Mouse (Mus musculus) CH12.LX (cell line): Measurements from ENCODE around the gene Dclk3. TPM values are rescaled to one million over a fixed set of nuclear protein-coding genes. Genes with fewer than 3 reads are reported as not detected.

ENCODE experiments used
- DNase-seq: peaks from one replicate; pipeline ENCODE4 v3.0.0-alpha.2; 2013; ENCODE audit errors: extremely low read depth
- H3K27ac ChIP-seq: 2 replicates; pipeline ENCODE4 v1.5.1; 2012; ENCODE audit warnings: low read depth, mild to moderate bottlenecking, control low read depth, moderate library complexity; ENCODE audit not compliant: insufficient read depth
- H3K27me3 ChIP-seq: replicated peaks from 2 replicates; pipeline ENCODE3; 2012; ENCODE audit warnings: inconsistent platforms
- H3K36me3 ChIP-seq, 2 experiments: replicated peaks in 1 of 2; 2 replicates each; pipeline versions ENCODE3 to v1.6.1; 2012; ENCODE audit warnings: inconsistent platforms in 1 of 2, low read length in 1 of 2, mild to moderate bottlenecking in 1 of 2, mixed read lengths in 1 of 2, moderate library complexity in 1 of 2; ENCODE audit not compliant: control insufficient read depth in 1 of 2, insufficient read depth in 1 of 2
- H3K4me1 ChIP-seq, 2 experiments: 2 replicates each; pipeline ENCODE4 v1.6.1; 2012; ENCODE audit warnings: inconsistent platforms in 1 of 2, moderate library complexity in 1 of 2; ENCODE audit not compliant: insufficient read depth in 2 of 2, control insufficient read depth in 1 of 2
- H3K4me2 ChIP-seq: 2 replicates; pipeline ENCODE4 v1.6.1; 2012; ENCODE audit warnings: low read depth, mild to moderate bottlenecking, control low read depth; ENCODE audit not compliant: poor library complexity, insufficient read depth, severe bottlenecking
- H3K4me3 ChIP-seq, 3 experiments: fragments of 150-350 bp in 1 of 3; sonication (generic) in 1 of 3; replicated peaks in 1 of 3; 2 replicates each; pipeline versions ENCODE3 to v1.5.1; 2011 to 2012; ENCODE audit warnings: low read depth in 2 of 3, low read length in 2 of 3, mild to moderate bottlenecking in 2 of 3, moderate library complexity in 2 of 3, control low read depth in 1 of 3, improper control_type of control experiment in 1 of 3, inconsistent platforms in 1 of 3, mixed read lengths in 1 of 3; ENCODE audit not compliant: poor library complexity in 1 of 3
- H3K79me2 ChIP-seq: replicated peaks from 2 replicates; pipeline ENCODE4 v1.6.1; 2012; ENCODE audit warnings: mild to moderate bottlenecking, moderate library complexity; ENCODE audit not compliant: control insufficient read depth, poor library complexity, insufficient read depth, severe bottlenecking; ENCODE audit errors: extremely low read depth
- H3K9ac ChIP-seq: 2 replicates; pipeline ENCODE4 v1.6.1; 2012; ENCODE audit warnings: low read depth, mild to moderate bottlenecking, control low read depth, moderate library complexity; ENCODE audit not compliant: insufficient read depth
- H3K9me3 ChIP-seq: replicated peaks from 2 replicates; pipeline ENCODE3; 2012; ENCODE audit warnings: low read length, inconsistent platforms, mixed read lengths
- BHLHE40 ChIP-seq: IDR thresholded peaks from 2 replicates; pipeline ENCODE4 v1.6.1; 2011; ENCODE audit warnings: mild to moderate bottlenecking, low read depth, low read length, improper control_type of control experiment
- CTCF ChIP-seq, 2 experiments: IDR thresholded peaks in 1 of 2; conservative IDR thresholded peaks in 1 of 2; 2 replicates each; pipeline ENCODE4 v1.5.1; 2011 to 2012; ENCODE audit warnings: low read depth in 2 of 2, low read length in 2 of 2, improper control_type of control experiment in 1 of 2, inconsistent platforms in 1 of 2, mild to moderate bottlenecking in 1 of 2, moderate library complexity in 1 of 2
- E2F4 ChIP-seq: IDR thresholded peaks from 2 replicates; pipeline ENCODE4 v1.6.1; 2011; ENCODE audit warnings: low read depth, low read length, improper control_type of control experiment; ENCODE audit not compliant: insufficient replicate concordance
- ETS1 ChIP-seq: conservative IDR thresholded peaks from 2 replicates; pipeline ENCODE4 v1.6.1; 2012; ENCODE audit warnings: low read depth, mild to moderate bottlenecking, inconsistent platforms, low read length, improper control_type of control experiment, moderate library complexity
- IRF4 ChIP-seq: IDR thresholded peaks from 2 replicates; pipeline ENCODE4 v1.6.1; 2014; ENCODE audit warnings: low read depth, mild to moderate bottlenecking, inconsistent platforms, low read length, improper control_type of control experiment
- JUND ChIP-seq: conservative IDR thresholded peaks from 2 replicates; pipeline ENCODE4 v1.6.1; 2011; ENCODE audit warnings: low read depth, low read length, improper control_type of control experiment
- MAX ChIP-seq: IDR thresholded peaks from 2 replicates; pipeline ENCODE4 v1.6.1; 2011; ENCODE audit warnings: low read length, improper control_type of control experiment
- MEF2A ChIP-seq: IDR thresholded peaks from 2 replicates; pipeline ENCODE4 v1.6.1; 2014; ENCODE audit warnings: low read depth, mild to moderate bottlenecking, inconsistent platforms, low read length, improper control_type of control experiment, borderline replicate concordance
- MXI1 ChIP-seq: IDR thresholded peaks from 2 replicates; pipeline ENCODE4 v1.6.1; 2011; ENCODE audit warnings: mild to moderate bottlenecking, low read depth, low read length, improper control_type of control experiment
- MYC ChIP-seq: IDR thresholded peaks from 2 replicates; pipeline ENCODE4 v1.6.1; 2011; ENCODE audit warnings: low read depth, mild to moderate bottlenecking, improper control_type of control experiment, low read length
- NRF1 ChIP-seq: IDR thresholded peaks from 2 replicates; pipeline ENCODE4 v1.6.1; 2014; ENCODE audit warnings: low read depth, mild to moderate bottlenecking, inconsistent platforms, low read length, improper control_type of control experiment, moderate library complexity
- PAX5 ChIP-seq: IDR thresholded peaks from 2 replicates; pipeline ENCODE4 v1.6.1; 2012; ENCODE audit warnings: low read length, inconsistent platforms, mixed read lengths
- POLR2A ChIP-seq: IDR thresholded peaks from 2 replicates; pipeline ENCODE4 v1.6.1; 2011; ENCODE audit warnings: low read depth, mild to moderate bottlenecking, improper control_type of control experiment, low read length
- POLR2AphosphoS2 ChIP-seq: IDR thresholded peaks from 2 replicates; pipeline ENCODE4 v1.6.1; 2011; ENCODE audit warnings: low read depth, low read length, improper control_type of control experiment
- RCOR1 ChIP-seq: conservative IDR thresholded peaks from 2 replicates; pipeline ENCODE4 v1.6.1; 2012; ENCODE audit warnings: low read depth, mild to moderate bottlenecking, inconsistent platforms, low read length, improper control_type of control experiment
- SIN3A ChIP-seq: IDR thresholded peaks from 2 replicates; pipeline ENCODE4 v1.6.1; 2012; ENCODE audit warnings: low read length, improper control_type of control experiment, inconsistent platforms
- SMC3 ChIP-seq: IDR thresholded peaks from 2 replicates; pipeline ENCODE4 v1.6.1; 2011; ENCODE audit warnings: low read depth, low read length, improper control_type of control experiment
- TBP ChIP-seq: conservative IDR thresholded peaks from 2 replicates; pipeline ENCODE4 v1.6.1; 2011; ENCODE audit warnings: low read depth, low read length, improper control_type of control experiment
- USF1 ChIP-seq: IDR thresholded peaks from 2 replicates; pipeline ENCODE4 v1.6.1; 2014; ENCODE audit warnings: low read depth, mild to moderate bottlenecking, inconsistent platforms, low read length, improper control_type of control experiment
- USF2 ChIP-seq: conservative IDR thresholded peaks from 2 replicates; pipeline ENCODE4 v1.6.1; 2011; ENCODE audit warnings: low read depth, low read length, improper control_type of control experiment
- ZKSCAN1 ChIP-seq: IDR thresholded peaks from 2 replicates; pipeline ENCODE4 v1.6.1; 2012; ENCODE audit warnings: low read depth, inconsistent platforms, low read length, improper control_type of control experiment, borderline replicate concordance
- ZMIZ1 ChIP-seq: IDR thresholded peaks from 2 replicates; pipeline ENCODE4 v1.6.1; 2012; ENCODE audit warnings: low read depth, mild to moderate bottlenecking, inconsistent platforms, low read length, improper control_type of control experiment
- ZNF384 ChIP-seq: IDR thresholded peaks from 2 replicates; pipeline ENCODE4 v1.6.1; 2012; ENCODE audit warnings: low read depth, low read length, improper control_type of control experiment, inconsistent platforms
- dilution Hi-C: fragments of 300-500 bp; cut with MboI; formaldehyde crosslinking; loops from 2 replicates; pipeline ENCODE4 v1.14.3; 2020; ENCODE audit warnings: low sequenced_read_pairs; ENCODE audit not compliant: extremely low pct_unique_long_range_greater_than_20kb, extremely low pct_ligation_motif_present
- in situ Hi-C: fragments of 300-500 bp; cut with MboI; formaldehyde crosslinking; loops from 3 replicates; pipeline ENCODE4 v1.14.3; 2019; ENCODE audit warnings: low sequenced_read_pairs, low pct_ligation_motif_present, low pct_unique_long_range_greater_than_20kb, mixed read lengths
- polyA plus RNA-seq: library from polyadenylated mRNA; unstranded; fragments of >175 nt; gene quantifications from 2 replicates; pipeline ENCODE4 v1.2.1, GENCODE M21; 2012; ENCODE audit warnings: low read depth; ENCODE audit not compliant: insufficient read length
- total RNA-seq, 2 experiments: library from RNA; depleted of rRNA; stranded (reverse); fragments of 300-350 nt in 1 of 2; fragments of >200 nt in 1 of 2; gene quantifications; 2 replicates each; pipeline ENCODE4 v1.2.3; 2012 to 2014

The Dclk3 gene
- total and polyA plus RNA-seq, 3 experiments: 0.17 to 1.1 (median 0.33) TPM

DNA sequence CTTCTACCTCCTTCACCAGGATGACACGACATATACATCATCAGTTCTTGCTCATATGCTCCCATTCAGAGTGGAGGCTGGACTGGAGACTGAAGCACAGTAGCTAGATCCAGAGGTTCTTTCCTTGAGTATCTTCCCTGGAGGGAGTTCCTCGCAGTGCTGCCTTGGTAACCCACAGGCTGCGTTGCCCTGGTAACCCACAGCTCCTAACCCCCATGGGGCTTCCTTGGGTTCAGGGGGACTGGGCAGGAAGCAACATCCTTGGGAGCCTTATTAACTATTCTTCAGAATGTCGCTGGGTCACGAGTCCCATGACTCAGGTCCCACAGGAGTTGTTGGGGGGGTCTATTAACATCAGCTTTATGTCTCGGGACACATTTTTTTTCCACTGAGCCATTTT is 13.8 kb upstream of the Dclk3 start:
- H3K4me2 ChIP-seq: no peak overlapping the region
- dilution Hi-C loops: no loop called here

GRCm38 (mm10) chr9:111425952-111426351 is 12.9 kb upstream of the Dclk3 start:
- no peak overlapping the region for H3K9ac ChIP-seq
- no peak overlapping the region for H3K4me3 ChIP-seq
- no peak for DNase-seq
- TF ChIP-seq E2F4 (no peak), PAX5 (no peak), ETS1 (no peak), MAX (no peak), SIN3A (no peak), CTCF (conservative IDR thresholded peaks at IDR 0.05 in 1 of 2, IDR thresholded peaks at IDR 0.05 in 1 of 2; ENCODE audit: low read depth in 2 of 2, low read length in 2 of 2) (no peak), ZMIZ1 (no peak), JUND (no peak), MXI1 (no peak), TBP (no peak), ZKSCAN1 (no peak), POLR2AphosphoS2 (no peak), MYC (no peak), USF1 (no peak), ZNF384 (no peak), USF2 (no peak), BHLHE40 (no peak)
- no peaks in the 10 kb centered on the region for H3K4me1 ChIP-seq
- in situ Hi-C loops (loop anchor here (10.0 kb wide), 1 partner anchor 49 kb away; no protein-coding TSS in a partner anchor), dilution Hi-C loops (no loop called here)
- H3K4me2 ChIP-seq: no peak overlapping the region
- H3K27ac ChIP-seq: no peak overlapping the region
- no peaks in the 10 kb centered on the region for H3K27me3 ChIP-seq
- no peaks in the 10 kb centered on the region for H3K36me3 ChIP-seq
- H3K79me2 ChIP-seq: no peaks in the 10 kb centered on the region
- no peaks in the 10 kb centered on the region for H3K9me3 ChIP-seq

More for the DNA sequence above, 13.8 kb upstream of the Dclk3 start:
- no peaks in the 10 kb centered on the region for H3K79me2 ChIP-seq
- TF ChIP-seq MXI1 (no peak), PAX5 (no peak), RCOR1 (no peak), MYC (no peak), ETS1 (no peak), MEF2A (no peak), CTCF (conservative IDR thresholded peaks at IDR 0.05 in 1 of 2, IDR thresholded peaks at IDR 0.05 in 1 of 2; ENCODE audit: low read depth in 2 of 2, low read length in 2 of 2) (no peak), NRF1 (no peak), ZMIZ1 (no peak), SMC3 (no peak), MAX (no peak), BHLHE40 (no peak), ZNF384 (no peak), POLR2A (no peak), IRF4 (no peak)
- H3K27me3 ChIP-seq: no peaks in the 10 kb centered on the region
- no peak for DNase-seq
- no peak overlapping the region for H3K27ac ChIP-seq
- H3K9me3 ChIP-seq: no peaks in the 10 kb centered on the region
- no peaks in the 10 kb centered on the region for H3K4me1 ChIP-seq
- in situ Hi-C loops: loop anchor here (10.0 kb wide), 1 partner anchor 50 kb away; no protein-coding TSS in a partner anchor
- H3K36me3 ChIP-seq: no peaks in the 10 kb centered on the region
- H3K9ac ChIP-seq: no peak overlapping the region
- no peak overlapping the region for H3K4me3 ChIP-seq
